Comparison of ENCODE assay signal across 19 mouse cellular contexts in genomic region chr12:39342327-39342726, GRCm38 (mm10).
DNase-seq lines count a peak whose midpoint lies in the region; ATAC-seq and TF ChIP-seq lines count a peak whose summit lies in the region.
"Had no signal": no experiment of that assay in that cellular context is flagged by ENCODE, and none has a peak within 500 bp of the region (broad histone marks: within the 10 kb centered on the region; RNA-seq: fewer than 3 reads in every experiment).

No protein-coding gene starts in this region.

- TF ChIP-seq POLR2A in brain, embryonic 14.5 days (IDR thresholded peaks at IDR 0.05; ENCODE audit: borderline replicate concordance, extremely low read depth, insufficient read depth, insufficient read length, poor library complexity, severe bottlenecking), result no peak
- no peak for TF ChIP-seq POLR2A in cerebellum, adult 2 months (IDR thresholded peaks at IDR 0.05; ENCODE audit: borderline replicate concordance, insufficient read depth, low read length)

- 73% methylated on average over 9 of the region's 9 CpGs for WGBS in hindbrain, embryonic 16.5 days
- WGBS in hindbrain, embryonic 11.5 days, result 88% methylated on average over 9 of the region's 9 CpGs
- WGBS in cerebellum, adult 2 months, result 15% methylated on average over 9 of the region's 9 CpGs
- 69% methylated on average over 9 of the region's 9 CpGs for WGBS in forebrain, embryonic 13.5 days

- H3K27me3 ChIP-seq in hindbrain, embryonic 16.5 days (replicated peaks; ENCODE audit: control insufficient read depth, insufficient read depth, low read length), result no peaks in the 10 kb centered on the region
- no peaks in the 10 kb centered on the region for H3K27me3 ChIP-seq in hindbrain, embryonic 11.5 days (ENCODE audit: control insufficient read depth, insufficient read depth, low read length)
- no peaks in the 10 kb centered on the region for H3K27me3 ChIP-seq in cerebellum, adult 2 months (ENCODE audit: control insufficient read depth, insufficient read depth, low read length)
- H3K27me3 ChIP-seq in forebrain, embryonic 13.5 days, result no peaks in the 10 kb centered on the region
- H3K27me3 ChIP-seq: embryonic facial prominence, embryonic 15.5 days; limb, embryonic 15.5 days had no signal

- peak; percentile 67; the same call in 1 of the 2 replicates for ATAC-seq in hindbrain, embryonic 16.5 days
- ATAC-seq in hindbrain, embryonic 11.5 days (ENCODE audit: low FRiP score), result no peak
- ATAC-seq in forebrain, embryonic 13.5 days, result peak; percentile 78
- ATAC-seq in granulocyte monocyte progenitor cell, adult 5-6 weeks (replicated peaks; ENCODE audit: poor library complexity, severe bottlenecking), result no peak
- ATAC-seq: inflammation-experienced regulatory T-cells, adult 6 months; liver, postnatal 0 days had no signal

- H3K27ac ChIP-seq in hindbrain, embryonic 16.5 days (ENCODE audit: low read depth, low read length), result no peak overlapping the region
- H3K27ac ChIP-seq in hindbrain, embryonic 11.5 days (ENCODE audit: low read depth, low read length), result no peak overlapping the region
- H3K27ac ChIP-seq in cerebellum, adult 2 months (ENCODE audit: insufficient read depth, low read length), result peak overlapping the region; percentile 88
- H3K27ac ChIP-seq in forebrain, embryonic 13.5 days, result no peak overlapping the region
- H3K27ac ChIP-seq: embryonic facial prominence, embryonic 15.5 days; limb, embryonic 15.5 days had no signal

- no peak overlapping the region for H3K4me2 ChIP-seq in hindbrain, embryonic 16.5 days (ENCODE audit: low read length)
- H3K4me2 ChIP-seq in hindbrain, embryonic 11.5 days (replicated peaks; ENCODE audit: low read depth, low read length), result no peak overlapping the region
- no peak overlapping the region for H3K4me2 ChIP-seq in forebrain, embryonic 13.5 days
- H3K4me2 ChIP-seq: embryonic facial prominence, embryonic 15.5 days; limb, embryonic 15.5 days; midbrain, embryonic 11.5 days had no signal

- no peaks in the 10 kb centered on the region for H3K36me3 ChIP-seq in hindbrain, embryonic 16.5 days (ENCODE audit: control insufficient read depth, insufficient read depth, low read length)
- no peaks in the 10 kb centered on the region for H3K36me3 ChIP-seq in hindbrain, embryonic 11.5 days (ENCODE audit: control insufficient read depth, insufficient read depth, low read length)
- H3K36me3 ChIP-seq in forebrain, embryonic 13.5 days (ENCODE audit: poor library complexity, severe bottlenecking), result no peaks in the 10 kb centered on the region
- H3K36me3 ChIP-seq: embryonic facial prominence, embryonic 15.5 days; limb, embryonic 15.5 days had no signal

- no peaks in the 10 kb centered on the region; the same call in 1 of the 2 replicates for H3K4me1 ChIP-seq in hindbrain, embryonic 16.5 days (ENCODE audit: control insufficient read depth, insufficient read depth, low read depth, low read length)
- no peaks in the 10 kb centered on the region for H3K4me1 ChIP-seq in hindbrain, embryonic 11.5 days (replicated peaks; ENCODE audit: control insufficient read depth, insufficient read depth, low read length)
- peaks cover 12% of the 10 kb centered on the region for H3K4me1 ChIP-seq in cerebellum, adult 2 months (ENCODE audit: control insufficient read depth, insufficient read depth, low read length)
- H3K4me1 ChIP-seq in forebrain, embryonic 13.5 days, result 0 out of 2 replicates have a peak, but pooled peaks cover 4% of the 10 kb centered on the region
- H3K4me1 ChIP-seq: embryonic facial prominence, embryonic 15.5 days; limb, embryonic 15.5 days had no signal

- DNase-seq in hindbrain, embryonic 11.5 days (ENCODE audit: low spot score), result no peak
- DNase-seq in brain, embryonic 14.5 days (ENCODE audit: low read depth), result peak; percentile 59
- peak; percentile 68 to 71 for DNase-seq in cerebellum, adult 2 months
- no peak for DNase-seq in frontal cortex, postnatal 25 days (ENCODE audit: low spot score in 2 of 2)
- DNase-seq: adrenal gland, postnatal 14 days; B cell, adult 2 months; embryo, embryonic 11 days; gastrocnemius, postnatal 10 days; kidney, adult 8-10 months; kidney, postnatal 25 days; liver, postnatal 0 days; thymus, adult 18-20 months had no signal

- H3K9me3 ChIP-seq in hindbrain, embryonic 16.5 days (ENCODE audit: control insufficient read depth, low read length), result no peaks in the 10 kb centered on the region
- H3K9me3 ChIP-seq in hindbrain, embryonic 11.5 days (ENCODE audit: control insufficient read depth, low read length), result no peaks in the 10 kb centered on the region
- H3K9me3 ChIP-seq in forebrain, embryonic 13.5 days (replicated peaks), result no peaks in the 10 kb centered on the region
- H3K9me3 ChIP-seq: embryonic facial prominence, embryonic 15.5 days; limb, embryonic 15.5 days had no signal

- TF ChIP-seq CTCF in brain, embryonic 14.5 days (IDR thresholded peaks at IDR 0.05; ENCODE audit: borderline replicate concordance, extremely low read depth, insufficient read depth, insufficient read length), result no peak
- no peak for TF ChIP-seq CTCF in cerebellum, adult 2 months (IDR thresholded peaks at IDR 0.05; ENCODE audit: borderline replicate concordance, insufficient read depth, low read depth, low read length)

- no peak overlapping the region for H3K9ac ChIP-seq in hindbrain, embryonic 16.5 days (ENCODE audit: low read depth, low read length)
- H3K9ac ChIP-seq in hindbrain, embryonic 11.5 days (ENCODE audit: low read depth, low read length), result no peak overlapping the region
- H3K9ac ChIP-seq in forebrain, embryonic 13.5 days, result no peak overlapping the region
- H3K9ac ChIP-seq: embryonic facial prominence, embryonic 15.5 days; limb, embryonic 15.5 days; liver, postnatal 0 days had no signal

- no peak overlapping the region for H3K4me3 ChIP-seq in hindbrain, embryonic 16.5 days (ENCODE audit: low read length)
- no peak overlapping the region for H3K4me3 ChIP-seq in hindbrain, embryonic 11.5 days (ENCODE audit: low read depth, low read length)
- no peak overlapping the region for H3K4me3 ChIP-seq in cerebellum, adult 2 months (replicated peaks; ENCODE audit: insufficient read depth, low read depth, low read length)
- no peak overlapping the region for H3K4me3 ChIP-seq in forebrain, embryonic 13.5 days
- H3K4me3 ChIP-seq: embryonic facial prominence, embryonic 15.5 days; limb, embryonic 15.5 days had no signal

Comparison
In these comparisons a context has a peak if more than half of its experiments do, and no peak if none do; other contexts are left out.
1. ATAC-seq: peak in hindbrain, embryonic 16.5 days (single experiment) and forebrain, embryonic 13.5 days (single experiment); none in hindbrain, embryonic 11.5 days (single experiment) and granulocyte monocyte progenitor cell, adult 5-6 weeks (single experiment).
2. DNase-seq: peak in brain, embryonic 14.5 days (single experiment) and cerebellum, adult 2 months (2 of 2); none in hindbrain, embryonic 11.5 days (single experiment) and frontal cortex, postnatal 25 days (0 of 2).